Mouse (Mus musculus): ENCODE results near the gene Kank4. TPM values are rescaled to one million over a fixed set of nuclear protein-coding genes. Genes with fewer than 3 reads are reported as not detected.

Gene Kank4
- total RNA-seq, 2 experiments from 2014 or later, result 2.4 to 2.7 TPM

- peak; percentile 29 to 69 for DNase-seq (ENCODE audit: extremely low spot score in 1 of 2, low spot score in 1 of 2)
Measured at GRCm38 (mm10) chr4:98722454-98722853, 94.9 kb downstream of the Kank4 start.

GRCm38 (mm10) chr4:98718547-98718917 is 98.8 kb downstream of the Kank4 start:
- DNase-seq (ENCODE audit: extremely low spot score in 1 of 2, low spot score in 1 of 2), result no peak

DNA sequence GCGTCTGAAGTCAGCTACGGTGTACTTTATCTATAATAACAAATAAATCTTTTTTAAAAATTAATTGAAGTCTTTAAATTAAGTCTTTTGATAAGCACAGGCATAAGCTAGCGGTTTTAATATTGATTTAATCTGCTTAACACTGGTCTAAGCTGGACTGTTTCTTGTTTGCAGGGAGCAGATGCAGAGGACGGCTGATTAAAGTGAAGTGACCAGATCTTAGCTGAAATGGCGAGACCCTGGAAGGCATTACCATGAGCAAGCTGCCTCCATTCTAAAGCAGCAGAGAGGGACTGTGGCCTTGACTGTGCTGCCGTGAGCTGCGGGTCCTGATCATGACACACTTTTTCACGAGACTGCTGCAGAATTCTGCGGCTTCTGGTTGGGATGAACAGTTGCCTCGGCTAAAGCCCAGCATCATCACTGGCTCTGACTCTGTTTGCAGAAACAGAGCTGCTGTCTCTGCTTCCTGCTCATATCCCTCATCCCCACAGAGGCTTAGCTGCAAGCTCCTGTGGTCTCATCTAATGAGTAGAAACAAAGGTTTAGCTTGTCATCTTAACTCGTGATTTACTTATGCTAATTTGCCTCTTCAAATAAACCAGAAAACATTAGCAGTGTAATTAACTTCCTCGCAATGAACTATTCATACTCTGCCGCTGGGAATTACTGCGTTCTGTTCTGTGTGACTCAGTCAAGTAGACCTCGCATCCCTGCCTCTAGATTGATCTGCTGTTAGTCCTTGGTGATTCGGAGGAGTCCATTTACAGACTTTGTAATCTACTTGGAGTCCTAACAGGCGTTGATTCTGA is 99.4 kb downstream of the Kank4 start:
- no peak for DNase-seq (ENCODE audit: extremely low spot score in 1 of 2, low spot score in 1 of 2)

- DNase-seq (ENCODE audit: extremely low spot score in 1 of 2, low spot score in 1 of 2), result no peak
Measured at GRCm38 (mm10) chr4:98710891-98711290, 106.4 kb downstream of the Kank4 start.

Other genes starting within 250 kb of the Kank4 start
- gene L1td1, start 90.8 kb downstream of the Kank4 start, total RNA-seq (2021), result not detected
- gene I0C0044D17Rik, start 6.3 kb upstream of the Kank4 start, total RNA-seq (2021), result not detected
- gene Usp1, start 106.3 kb upstream of the Kank4 start, total RNA-seq (2021), result 10 to 100 TPM; 26.8 to 27.2 TPM
- gene Angptl3, start 213.4 kb upstream of the Kank4 start, total RNA-seq (2021), result under 1 TPM in 1 of 2 experiments, not detected in 1; 0.71 TPM

All from layer of hippocampus, postnatal 25 days (tissue).